Mouse (Mus musculus) frontal cortex, adult (tissue): ENCODE measurements around the gene Ppm1l.

Experiments
- ATAC-seq: cut with Nextera tagmentation; 2 replicates; pipeline ENCODE4 v1.9.2; 2017; ENCODE audit warnings: mild to moderate bottlenecking, moderate library complexity, mixed read lengths; ENCODE audit not compliant: low TSS enrichment

The Ppm1l gene

GRCm38 (mm10) chr3:69316391-69317195, at the start of gene Ppm1l:
Gene Ppm1l, plus strand, starts transcription at chr3:69316861.
- ATAC-seq = peak; percentile 86

GRCm38 (mm10) chr3:69271812-69272211, 44.8 kb upstream of the Ppm1l start:
- no peak for ATAC-seq

GRCm38 (mm10) chr3:69274018-69274663, 42.5 kb upstream of the Ppm1l start:
- peak; percentile 61 for ATAC-seq

GRCm38 (mm10) chr3:69274664-69275312, 41.9 kb upstream of the Ppm1l start:
- peak; percentile 93 for ATAC-seq

- no peak for ATAC-seq
Measured at GRCm38 (mm10) chr3:69278648-69279047, 38.0 kb upstream of the Ppm1l start.

- peak; percentile 81 for ATAC-seq
Measured at GRCm38 (mm10) chr3:69282406-69282805, 34.3 kb upstream of the Ppm1l start.

- ATAC-seq = 0 out of 2 replicates have a peak, but pooled peaks have one; percentile 21
Measured at GRCm38 (mm10) chr3:69283085-69283847, 33.4 kb upstream of the Ppm1l start.

- peak; percentile 87 for ATAC-seq
Measured at GRCm38 (mm10) chr3:69289833-69290232, 26.8 kb upstream of the Ppm1l start.

GRCm38 (mm10) chr3:69290294-69290693, 26.4 kb upstream of the Ppm1l start:
- peak; percentile 53 for ATAC-seq

- no peak for ATAC-seq
Measured at GRCm38 (mm10) chr3:69290844-69291243, 25.8 kb upstream of the Ppm1l start.

GRCm38 (mm10) chr3:69292628-69293027, 24.0 kb upstream of the Ppm1l start:
- ATAC-seq = no peak

GRCm38 (mm10) chr3:69296270-69296669, 20.4 kb upstream of the Ppm1l start:
- no peak for ATAC-seq

- ATAC-seq = no peak
Measured at GRCm38 (mm10) chr3:69300121-69300520, 16.5 kb upstream of the Ppm1l start.

- ATAC-seq = peak; percentile 32
Measured at GRCm38 (mm10) chr3:69315810-69316390, 761 bp upstream of the Ppm1l start.

GRCm38 (mm10) chr3:69317251-69318125, 827 bp downstream of the Ppm1l start:
- ATAC-seq = peak; percentile 29

- ATAC-seq = no peak
Measured at GRCm38 (mm10) chr3:69318131-69318951, 1.7 kb downstream of the Ppm1l start.

GRCm38 (mm10) chr3:69319061-69319720, 2.5 kb downstream of the Ppm1l start:
- ATAC-seq = no peak

- no peak for ATAC-seq
Measured at GRCm38 (mm10) chr3:69323982-69324381, 7.3 kb downstream of the Ppm1l start.

GRCm38 (mm10) chr3:69329910-69330309, 13.2 kb downstream of the Ppm1l start:
- no peak for ATAC-seq
